Mouse (Mus musculus): Measurements from ENCODE around the gene Pgpep1l.

DNA sequence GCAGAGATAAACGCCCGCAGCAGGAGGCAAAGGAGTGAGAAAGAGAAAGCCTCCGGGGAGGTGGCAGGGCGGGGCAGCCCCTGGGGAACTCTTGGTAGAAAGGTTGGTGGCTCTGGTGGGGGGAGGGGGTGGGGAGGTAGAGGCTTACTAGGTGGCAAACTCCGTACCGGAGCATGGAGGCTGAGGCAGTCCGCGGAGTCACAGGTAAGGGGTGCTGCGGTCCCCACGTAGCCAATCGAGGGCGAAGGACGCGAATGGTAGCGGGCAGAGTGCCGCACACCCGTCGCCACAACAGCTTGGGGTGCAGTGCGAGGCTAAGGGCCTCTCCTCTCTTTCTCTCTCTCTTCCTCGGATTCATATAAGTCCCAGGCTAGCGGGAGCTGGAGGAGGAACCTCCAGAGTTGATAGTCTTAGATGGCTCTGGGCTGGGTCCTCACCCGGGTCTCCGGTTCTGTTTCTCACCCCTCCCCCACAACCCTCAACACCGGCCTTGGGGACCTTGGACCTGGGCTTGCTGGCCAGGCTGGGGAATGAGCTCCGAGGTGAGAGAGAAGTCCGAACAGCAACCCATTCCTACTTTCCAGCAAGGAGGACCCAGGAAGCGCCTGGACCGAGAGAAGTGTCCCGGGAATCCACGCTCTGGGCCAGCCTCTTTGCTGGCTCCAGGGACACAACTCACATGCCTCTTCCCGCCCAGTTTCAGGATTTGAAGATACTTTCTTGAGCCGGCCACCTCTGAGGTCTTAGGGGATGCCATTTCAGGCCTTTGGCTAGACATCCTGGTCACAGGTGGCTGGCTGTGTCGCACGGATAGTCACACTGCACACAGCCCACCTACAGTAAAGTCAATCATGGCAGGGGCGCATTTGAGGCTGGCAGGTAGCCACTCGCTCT, 12.1 kb upstream of the Pgpep1l start:
- TF ChIP-seq CTCF (IDR thresholded peaks at IDR 0.05; ENCODE audit: low read depth, low read length) (no peak), POLR2A (IDR thresholded peaks at IDR 0.05; ENCODE audit: borderline replicate concordance, low read depth, low read length) (no peak)

Measured in bone marrow macrophage, adult 2 months (primary cell).